Mouse (Mus musculus): ENCODE results near the gene Cox7a2. TPM values are rescaled to one million over a fixed set of nuclear protein-coding genes. Genes with fewer than 3 reads are reported as not detected.

Cox7a2 gene
- 601 and 658 TPM in 2 replicates for polyA plus RNA-seq (2014; fragmentation: Nextera tagmentation; extraction: Ambion mirVana)

DNA sequence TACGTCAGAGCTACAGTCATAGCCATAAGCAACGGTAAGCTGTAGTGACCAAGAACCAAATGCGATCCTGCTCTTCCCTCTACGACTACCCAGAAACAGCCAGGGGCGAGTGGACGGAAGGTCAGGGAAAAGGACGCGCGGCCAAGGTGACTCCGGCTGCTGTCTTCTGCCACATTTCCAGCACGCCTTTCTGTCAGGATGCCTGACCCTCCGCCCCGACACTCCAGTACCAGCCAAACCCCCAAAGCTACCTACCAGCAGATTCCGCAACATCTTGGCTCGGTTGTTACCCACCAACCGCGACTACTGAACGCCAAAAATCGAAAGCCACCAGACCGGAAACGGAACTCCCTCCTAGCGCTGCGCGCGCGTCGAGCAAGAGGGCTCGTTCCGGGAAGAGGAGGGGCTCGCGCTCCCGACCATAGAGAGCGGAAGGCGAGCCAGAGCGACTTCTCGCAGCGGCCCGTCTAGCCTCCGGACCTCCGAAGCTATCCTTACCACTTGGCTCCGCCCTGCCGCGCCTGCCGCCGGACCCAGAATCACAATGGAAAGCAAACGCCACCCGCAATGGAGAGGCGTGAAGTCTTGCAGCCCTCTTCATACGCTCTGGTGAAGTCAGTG lies at the start of gene Cox7a2:
Gene Cox7a2, minus strand, starts transcription at position 494 of the 621 bp plus-strand sequence.
- DNase-seq (ENCODE audit: low spot score, missing footprints) = peak; percentile 98
- Histone ChIP-seq H3K4me2 (peak within 1 kb of the TSS; percentile 72), H3K4me3 (ENCODE audit: low read depth, low read length) (peak within 1 kb of the TSS; percentile 80), H3K27me3 (ENCODE audit: control insufficient read depth, insufficient read depth, low read length) (no peaks in the 10 kb centered on the region), H3K4me1 (ENCODE audit: control insufficient read depth, insufficient read depth, low read length) (peaks cover 2% of the 10 kb centered on the region), H3K9me3 (ENCODE audit: control insufficient read depth, low read length) (no peaks in the 10 kb centered on the region), H3K27ac (ENCODE audit: low read depth, low read length) (peak within 1 kb of the TSS; percentile 71), H3K36me3 (ENCODE audit: control insufficient read depth, insufficient read depth, low read length) (peaks cover 3% of the 10 kb centered on the region; the same call in 1 of the 2 replicates), H3K9ac (ENCODE audit: low read length) (peak within 1 kb of the TSS; percentile 79)
- WGBS = under 1% methylated on average over 49 of the region's 49 CpGs
- peak; percentile 99 for ATAC-seq (ENCODE audit: low FRiP score)

DNA sequence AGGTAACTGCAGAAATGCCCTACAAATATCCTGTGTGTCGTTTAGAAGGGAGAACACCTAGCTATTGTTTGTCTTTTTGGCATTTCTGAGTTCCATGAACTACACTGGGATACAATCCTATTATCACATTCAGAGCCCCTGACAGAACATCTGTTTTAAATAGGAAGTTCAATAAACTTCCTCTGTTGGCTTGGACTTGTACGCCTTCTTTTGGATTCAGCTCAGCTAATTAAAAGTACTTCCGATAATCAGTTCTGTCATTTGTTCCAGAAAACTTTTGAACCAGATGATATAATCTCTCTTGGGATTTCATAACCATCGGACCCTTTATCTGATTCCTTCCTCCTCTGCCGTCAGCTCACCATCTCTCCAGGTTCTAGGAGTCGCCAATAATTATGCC lies 49.7 kb upstream of the Cox7a2 start:
- H3K4me1 ChIP-seq (ENCODE audit: control insufficient read depth, insufficient read depth, low read length) = no peaks in the 10 kb centered on the region
- no peaks in the 10 kb centered on the region for H3K27me3 ChIP-seq (ENCODE audit: control insufficient read depth, insufficient read depth, low read length)
- no peak overlapping the region for H3K4me3 ChIP-seq (ENCODE audit: low read depth, low read length)
- H3K27ac ChIP-seq (ENCODE audit: low read depth, low read length) = no peak overlapping the region
- 80% methylated on average over 6 of the region's 6 CpGs for WGBS
- no peaks in the 10 kb centered on the region for H3K9me3 ChIP-seq (ENCODE audit: control insufficient read depth, low read length)
- no peak overlapping the region for H3K9ac ChIP-seq (ENCODE audit: low read length)
- ATAC-seq (ENCODE audit: low FRiP score) (no peak), DNase-seq (ENCODE audit: low spot score, missing footprints) (no peak)
- H3K36me3 ChIP-seq (ENCODE audit: control insufficient read depth, insufficient read depth, low read length) = no peaks in the 10 kb centered on the region
- no peak overlapping the region for H3K4me2 ChIP-seq

DNA sequence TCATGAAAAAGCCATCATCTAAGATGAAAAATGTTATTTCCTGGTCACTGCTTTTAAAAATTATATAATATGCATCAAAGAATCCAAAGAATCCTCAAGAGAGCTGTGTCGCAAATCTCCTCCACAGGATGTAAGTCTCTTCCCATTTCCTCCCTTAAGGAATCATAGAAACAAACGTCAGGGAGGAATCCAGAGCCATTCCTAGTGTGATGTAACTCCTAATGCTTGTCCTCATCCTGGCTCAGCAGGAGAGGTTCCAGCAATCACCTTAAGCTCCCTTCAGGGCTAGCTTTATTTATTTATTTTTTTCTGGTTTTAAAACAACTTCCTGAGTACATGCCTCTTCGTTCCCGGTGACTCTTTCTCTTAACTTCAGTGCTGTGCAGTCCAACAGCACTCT lies 47.5 kb upstream of the Cox7a2 start:
- 63% methylated on average over 4 of the region's 4 CpGs for WGBS
- H3K9ac ChIP-seq (ENCODE audit: low read length) = no peak overlapping the region
- H3K27me3 ChIP-seq (ENCODE audit: control insufficient read depth, insufficient read depth, low read length) = no peaks in the 10 kb centered on the region
- H3K9me3 ChIP-seq (ENCODE audit: control insufficient read depth, low read length) = no peaks in the 10 kb centered on the region
- H3K4me1 ChIP-seq (ENCODE audit: control insufficient read depth, insufficient read depth, low read length) = no peaks in the 10 kb centered on the region
- ATAC-seq (ENCODE audit: low FRiP score) (no peak), DNase-seq (ENCODE audit: low spot score, missing footprints) (no peak)
- H3K36me3 ChIP-seq (ENCODE audit: control insufficient read depth, insufficient read depth, low read length) = no peaks in the 10 kb centered on the region
- no peak overlapping the region for H3K4me3 ChIP-seq (ENCODE audit: low read depth, low read length)
- H3K4me2 ChIP-seq = no peak overlapping the region
- H3K27ac ChIP-seq (ENCODE audit: low read depth, low read length) = no peak overlapping the region

- DNase-seq (ENCODE audit: low spot score, missing footprints) = peak; percentile 93
- H3K9me3 ChIP-seq (ENCODE audit: control insufficient read depth, low read length) = no peaks in the 10 kb centered on the region
- H3K36me3 ChIP-seq (ENCODE audit: control insufficient read depth, insufficient read depth, low read length) = no peaks in the 10 kb centered on the region
- no peak overlapping the region for H3K27ac ChIP-seq (ENCODE audit: low read depth, low read length)
- H3K4me3 ChIP-seq (ENCODE audit: low read depth, low read length) = no peak overlapping the region
- no peaks in the 10 kb centered on the region for H3K27me3 ChIP-seq (ENCODE audit: control insufficient read depth, insufficient read depth, low read length)
- H3K4me1 ChIP-seq (ENCODE audit: control insufficient read depth, insufficient read depth, low read length) = no peaks in the 10 kb centered on the region
- no peak overlapping the region for H3K9ac ChIP-seq (ENCODE audit: low read length)
- WGBS = 49% methylated on average over 12 of the region's 12 CpGs
- ATAC-seq (ENCODE audit: low FRiP score) = peak; percentile 54; the same call in 1 of the 2 replicates
- no peak overlapping the region for H3K4me2 ChIP-seq
Observed at GRCm38 (mm10) chr9:79806317-79807075, 46.8 kb upstream of the Cox7a2 start.

- DNase-seq (ENCODE audit: low spot score, missing footprints) = no peak
- ATAC-seq (ENCODE audit: low FRiP score) = no peak
- 87% methylated on average over 10 of the region's 10 CpGs for whole genome bisulfite sequencing
- H3K27ac ChIP-seq (ENCODE audit: low read depth, low read length) = no peak overlapping the region
- H3K4me2 ChIP-seq = no peak overlapping the region
- no peak overlapping the region for H3K4me3 ChIP-seq (ENCODE audit: low read depth, low read length)
- no peaks in the 10 kb centered on the region for H3K27me3 ChIP-seq (ENCODE audit: control insufficient read depth, insufficient read depth, low read length)
- H3K36me3 ChIP-seq (ENCODE audit: control insufficient read depth, insufficient read depth, low read length) = no peaks in the 10 kb centered on the region
- H3K4me1 ChIP-seq (ENCODE audit: control insufficient read depth, insufficient read depth, low read length) = no peaks in the 10 kb centered on the region
- no peaks in the 10 kb centered on the region for H3K9me3 ChIP-seq (ENCODE audit: control insufficient read depth, low read length)
- no peak overlapping the region for H3K9ac ChIP-seq (ENCODE audit: low read length)
Observed at GRCm38 (mm10) chr9:79805426-79805825, 45.7 kb upstream of the Cox7a2 start.

DNA sequence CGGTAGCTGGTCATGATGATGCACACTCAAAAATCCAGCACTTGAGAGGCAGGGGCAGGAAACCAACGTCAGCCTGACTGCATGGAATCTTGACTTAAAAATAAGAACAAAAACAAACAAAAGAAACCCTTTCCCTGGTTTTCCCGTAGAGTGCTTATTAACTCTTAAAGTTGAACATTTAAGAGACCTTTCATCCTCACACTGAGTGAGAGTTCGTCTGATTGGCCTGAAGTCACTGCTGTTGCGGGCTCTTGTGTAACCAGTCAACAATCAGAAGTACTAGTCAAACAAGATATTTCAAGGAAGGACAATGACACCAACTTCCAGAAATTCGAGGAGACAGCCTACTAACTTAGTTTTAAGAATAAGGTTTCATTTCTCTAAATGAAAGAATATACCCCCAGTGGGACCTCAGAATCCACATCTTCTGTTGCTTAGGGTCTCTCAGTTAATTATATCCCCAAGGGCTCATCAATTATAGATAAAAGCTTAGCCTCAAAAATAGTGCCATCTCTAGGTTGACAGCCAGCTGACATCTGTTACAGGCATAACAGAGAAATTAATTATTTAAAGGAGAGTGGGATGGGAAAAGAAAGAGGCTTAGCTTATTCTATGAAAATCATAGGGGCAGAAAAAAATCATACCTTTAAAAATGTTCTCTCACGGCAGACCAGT lies 36.9 kb upstream of the Cox7a2 start:
- DNase-seq (ENCODE audit: low spot score, missing footprints) = no peak
- H3K9me3 ChIP-seq (ENCODE audit: control insufficient read depth, low read length) = no peaks in the 10 kb centered on the region
- H3K4me3 ChIP-seq (ENCODE audit: low read depth, low read length) = no peak overlapping the region

GRCm38 (mm10) chr9:79795076-79795475 lies 35.4 kb upstream of the Cox7a2 start:
- no peak overlapping the region for H3K27ac ChIP-seq (ENCODE audit: low read depth, low read length)
- H3K9me3 ChIP-seq (ENCODE audit: control insufficient read depth, low read length) = no peaks in the 10 kb centered on the region
- no peak overlapping the region for H3K4me2 ChIP-seq
- H3K4me1 ChIP-seq (ENCODE audit: control insufficient read depth, insufficient read depth, low read length) = peaks cover 7% of the 10 kb centered on the region
- no peak overlapping the region for H3K9ac ChIP-seq (ENCODE audit: low read length)
- H3K27me3 ChIP-seq (ENCODE audit: control insufficient read depth, insufficient read depth, low read length) = no peaks in the 10 kb centered on the region
- no peaks in the 10 kb centered on the region for H3K36me3 ChIP-seq (ENCODE audit: control insufficient read depth, insufficient read depth, low read length)
- no peak for ATAC-seq (ENCODE audit: low FRiP score)
- DNase-seq (ENCODE audit: low spot score, missing footprints) = no peak
- no peak overlapping the region for H3K4me3 ChIP-seq (ENCODE audit: low read depth, low read length)
- 86% methylated on average over 1 of the region's 1 CpGs for WGBS

More for the DNA sequence above, 36.9 kb upstream of the Cox7a2 start:
- H3K27ac ChIP-seq (ENCODE audit: low read depth, low read length) = no peak overlapping the region
- H3K4me1 ChIP-seq (ENCODE audit: control insufficient read depth, insufficient read depth, low read length) = peaks cover 7% of the 10 kb centered on the region
- H3K27me3 ChIP-seq (ENCODE audit: control insufficient read depth, insufficient read depth, low read length) = no peaks in the 10 kb centered on the region
- H3K36me3 ChIP-seq (ENCODE audit: control insufficient read depth, insufficient read depth, low read length) = no peaks in the 10 kb centered on the region
- H3K9ac ChIP-seq (ENCODE audit: low read length) = no peak overlapping the region
- 72% methylated on average over 7 of the region's 7 CpGs for WGBS
- ATAC-seq (ENCODE audit: low FRiP score) = no peak
- no peak overlapping the region for H3K4me2 ChIP-seq

GRCm38 (mm10) chr9:79792841-79793835 lies 33.5 kb upstream of the Cox7a2 start, which contains the start of gene Tmem30a:
TSS of gene Tmem30a (minus strand) at chr9:79793507.
- peak; percentile 97 for ATAC-seq (ENCODE audit: low FRiP score)

More at GRCm38 (mm10) chr9:79792841-79793835, 33.5 kb upstream of the Cox7a2 start, which contains the start of gene Tmem30a:
- peak; percentile 100 for DNase-seq (ENCODE audit: low spot score, missing footprints)
- H3K4me3 ChIP-seq (ENCODE audit: low read depth, low read length) = peak within 1 kb of the TSS; percentile 79
- H3K36me3 ChIP-seq (ENCODE audit: control insufficient read depth, insufficient read depth, low read length) = no peaks in the 10 kb centered on the region
- H3K9me3 ChIP-seq (ENCODE audit: control insufficient read depth, low read length) = no peaks in the 10 kb centered on the region
- no peaks in the 10 kb centered on the region for H3K27me3 ChIP-seq (ENCODE audit: control insufficient read depth, insufficient read depth, low read length)
- peak within 1 kb of the TSS; percentile 65 for H3K4me2 ChIP-seq
- H3K4me1 ChIP-seq (ENCODE audit: control insufficient read depth, insufficient read depth, low read length) = peaks cover 7% of the 10 kb centered on the region
- H3K27ac ChIP-seq (ENCODE audit: low read depth, low read length) = peak within 1 kb of the TSS; percentile 73
- peak within 1 kb of the TSS; percentile 58 for H3K9ac ChIP-seq (ENCODE audit: low read length)
- under 1% methylated on average over 91 of the region's 91 CpGs for WGBS

Measured in midbrain, embryonic 11.5 days (tissue).